Mouse (Mus musculus) lung, embryonic 15.5 days (tissue): ENCODE data around the gene Hmg20a. TPM values are rescaled to one million over a fixed set of nuclear protein-coding genes. Genes with fewer than 3 reads are reported as not detected.

ENCODE experiments used
- ATAC-seq: fragments of 200-750 bp; cut with Nextera tagmentation; 2 replicates; pipeline ENCODE4 v1.8.0; 2017; ENCODE audit warnings: moderate number of reproducible peaks, borderline replicate concordance; ENCODE audit not compliant: low FRiP score, low TSS enrichment; ENCODE audit errors: extremely low read depth
- H3K27ac ChIP-seq: fragments of 300-500 bp; sonication (generic); 2 replicates; pipeline ENCODE4 v1.5.1; 2015; ENCODE audit warnings: moderate library complexity, mild to moderate bottlenecking, inconsistent platforms
- H3K27me3 ChIP-seq: fragments of 300-500 bp; sonication (generic); 2 replicates; pipeline ENCODE4 v1.6.1; 2015; ENCODE audit warnings: inconsistent platforms
- H3K36me3 ChIP-seq: fragments of 300-500 bp; sonication (generic); 2 replicates; pipeline ENCODE4 v1.6.1; 2015; ENCODE audit warnings: inconsistent platforms
- H3K4me1 ChIP-seq: fragments of 300-500 bp; sonication (generic); 2 replicates; pipeline ENCODE4 v1.6.1; 2015; ENCODE audit warnings: inconsistent platforms
- H3K4me2 ChIP-seq: fragments of 300-500 bp; sonication (generic); 2 replicates; pipeline ENCODE4 v1.6.1; 2015; ENCODE audit warnings: inconsistent platforms, mild to moderate bottlenecking, moderate library complexity
- H3K4me3 ChIP-seq: fragments of 300-500 bp; sonication (generic); 2 replicates; pipeline ENCODE4 v1.5.1; 2015; ENCODE audit warnings: mild to moderate bottlenecking, inconsistent platforms
- H3K9ac ChIP-seq: fragments of 300-500 bp; sonication (generic); 2 replicates; pipeline ENCODE4 v1.6.1; 2015; ENCODE audit warnings: inconsistent platforms
- H3K9me3 ChIP-seq: fragments of 300-500 bp; sonication (generic); 2 replicates; pipeline ENCODE4 v1.6.1; 2016; ENCODE audit warnings: inconsistent platforms
- whole genome bisulfite sequencing: fragments of 180-500 bp; shearing (Covaris S2); methylation state at CpG from one replicate; pipeline ENCODE4 v1.1.7; 2015; 5-methylcytosine and 5-hydroxymethylcytosine counted together
- polyA plus RNA-seq: library from polyadenylated mRNA; unstranded; fragments of >200 nt; fragmentation: Nextera tagmentation; extraction: Ambion mirVana; gene quantifications from 2 replicates; pipeline ENCODE4 v1.2.1, GENCODE M21; 2015

The Hmg20a gene
- polyA plus RNA-seq, 1 experiment from 2014 or later, result 59.9 TPM

- Histone ChIP-seq H3K27ac (peak overlapping the region; percentile 100), H3K36me3 (no peaks in the 10 kb centered on the region), H3K4me1 (peaks cover 55% of the 10 kb centered on the region), H3K4me2 (no peak overlapping the region), H3K9me3 (no peaks in the 10 kb centered on the region), H3K4me3 (no peak overlapping the region), H3K9ac (no peak overlapping the region), H3K27me3 (no peaks in the 10 kb centered on the region)
- no peak for ATAC-seq
- WGBS, result 27% methylated on average over 11 of the region's 11 CpGs
Measured at GRCm38 (mm10) chr9:56508835-56509451, 90.5 kb downstream of the Hmg20a start.

GRCm38 (mm10) chr9:56510281-56510680 lies 91.9 kb downstream of the Hmg20a start:
- Histone ChIP-seq H3K9me3 (no peaks in the 10 kb centered on the region), H3K27me3 (no peaks in the 10 kb centered on the region), H3K4me1 (peaks cover 45% of the 10 kb centered on the region), H3K4me2 (no peak overlapping the region), H3K4me3 (no peak overlapping the region), H3K9ac (no peak overlapping the region), H3K27ac (no peak overlapping the region), H3K36me3 (no peaks in the 10 kb centered on the region)
- WGBS, result 85% methylated on average over 2 of the region's 2 CpGs
- ATAC-seq, result no peak

- H3K27me3 ChIP-seq, result no peaks in the 10 kb centered on the region
- H3K9me3 ChIP-seq, result no peaks in the 10 kb centered on the region
- 82% methylated on average over 4 of the region's 4 CpGs for WGBS
- no peak overlapping the region for H3K27ac ChIP-seq
- no peaks in the 10 kb centered on the region for H3K36me3 ChIP-seq
- no peak overlapping the region for H3K4me2 ChIP-seq
- H3K4me1 ChIP-seq, result peaks cover 43% of the 10 kb centered on the region
- ATAC-seq, result no peak
- H3K4me3 ChIP-seq, result no peak overlapping the region
- H3K9ac ChIP-seq, result no peak overlapping the region
Measured at GRCm38 (mm10) chr9:56512486-56512885, 94.1 kb downstream of the Hmg20a start.

- no peak overlapping the region for H3K4me3 ChIP-seq
- no peak overlapping the region for H3K9ac ChIP-seq
- H3K4me1 ChIP-seq, result peaks cover 21% of the 10 kb centered on the region
- ATAC-seq, result no peak; the same call in 1 of the 2 replicates
- no peaks in the 10 kb centered on the region for H3K36me3 ChIP-seq
- H3K9me3 ChIP-seq, result no peaks in the 10 kb centered on the region
- no peaks in the 10 kb centered on the region for H3K27me3 ChIP-seq
- H3K4me2 ChIP-seq, result no peak overlapping the region
- 59% methylated on average over 5 of the region's 5 CpGs for WGBS
- H3K27ac ChIP-seq, result no peak overlapping the region
Measured at GRCm38 (mm10) chr9:56515110-56515509, 96.7 kb downstream of the Hmg20a start.

- Histone ChIP-seq H3K4me1 (peaks cover 21% of the 10 kb centered on the region), H3K27ac (peak overlapping the region; percentile 44), H3K9me3 (no peaks in the 10 kb centered on the region), H3K9ac (no peak overlapping the region), H3K36me3 (no peaks in the 10 kb centered on the region), H3K4me2 (no peak overlapping the region), H3K27me3 (no peaks in the 10 kb centered on the region), H3K4me3 (no peak overlapping the region)
- WGBS, result 32% methylated on average over 3 of the region's 3 CpGs
- ATAC-seq, result no peak
Measured at GRCm38 (mm10) chr9:56516219-56516618, 97.8 kb downstream of the Hmg20a start.

- Histone ChIP-seq H3K4me1 (peaks cover 21% of the 10 kb centered on the region), H3K36me3 (no peaks in the 10 kb centered on the region), H3K9ac (no peak overlapping the region), H3K9me3 (no peaks in the 10 kb centered on the region), H3K4me3 (no peak overlapping the region), H3K27ac (peak overlapping the region; percentile 47), H3K27me3 (no peaks in the 10 kb centered on the region), H3K4me2 (no peak overlapping the region)
- peak; percentile 56; the same call in 1 of the 2 replicates for ATAC-seq
- 61% methylated on average over 4 of the region's 4 CpGs for WGBS
Measured at GRCm38 (mm10) chr9:56516692-56517263, 98.4 kb downstream of the Hmg20a start.

GRCm38 (mm10) chr9:56522281-56522680 lies 103.9 kb downstream of the Hmg20a start:
- Histone ChIP-seq H3K4me2 (no peak overlapping the region), H3K9me3 (no peaks in the 10 kb centered on the region), H3K27ac (no peak overlapping the region), H3K27me3 (no peaks in the 10 kb centered on the region), H3K9ac (no peak overlapping the region), H3K36me3 (no peaks in the 10 kb centered on the region), H3K4me1 (0 out of 2 replicates have a peak, but pooled peaks cover 6% of the 10 kb centered on the region), H3K4me3 (no peak overlapping the region)
- ATAC-seq, result no peak
- 38% methylated on average over 10 of the region's 10 CpGs for WGBS

- Histone ChIP-seq H3K4me1 (no peaks in the 10 kb centered on the region), H3K9me3 (no peaks in the 10 kb centered on the region)
- no peak for ATAC-seq
Measured at GRCm38 (mm10) chr9:56527951-56528350, 109.5 kb downstream of the Hmg20a start.

GRCm38 (mm10) chr9:56531991-56532390 lies 113.6 kb downstream of the Hmg20a start:
- ATAC-seq, result no peak
- H3K9me3 ChIP-seq, result no peaks in the 10 kb centered on the region

More at GRCm38 (mm10) chr9:56527951-56528350, 109.5 kb downstream of the Hmg20a start:
- Histone ChIP-seq H3K27ac (no peak overlapping the region), H3K4me2 (no peak overlapping the region), H3K4me3 (no peak overlapping the region), H3K27me3 (no peaks in the 10 kb centered on the region), H3K36me3 (no peaks in the 10 kb centered on the region), H3K9ac (no peak overlapping the region)
- 73% methylated on average over 4 of the region's 4 CpGs for WGBS

GRCm38 (mm10) chr9:56533916-56534315 lies 115.5 kb downstream of the Hmg20a start:
- Histone ChIP-seq H3K4me3 (no peak overlapping the region), H3K27ac (peak overlapping the region; percentile 68), H3K9ac (no peak overlapping the region), H3K36me3 (no peaks in the 10 kb centered on the region), H3K4me2 (no peak overlapping the region), H3K9me3 (no peaks in the 10 kb centered on the region), H3K27me3 (no peaks in the 10 kb centered on the region), H3K4me1 (peaks cover 13% of the 10 kb centered on the region)
- peak; percentile 68; the same call in 1 of the 2 replicates for ATAC-seq
- 74% methylated on average over 9 of the region's 9 CpGs for WGBS

More at GRCm38 (mm10) chr9:56531991-56532390, 113.6 kb downstream of the Hmg20a start:
- Histone ChIP-seq H3K9ac (no peak overlapping the region), H3K27me3 (no peaks in the 10 kb centered on the region), H3K4me2 (no peak overlapping the region), H3K36me3 (no peaks in the 10 kb centered on the region), H3K4me1 (peaks cover 13% of the 10 kb centered on the region), H3K4me3 (no peak overlapping the region), H3K27ac (no peak overlapping the region)

GRCm38 (mm10) chr9:56534727-56535126 lies 116.3 kb downstream of the Hmg20a start:
- peak overlapping the region; percentile 68 for H3K27ac ChIP-seq
- 44% methylated on average over 7 of the region's 7 CpGs for WGBS
- no peaks in the 10 kb centered on the region for H3K27me3 ChIP-seq
- no peaks in the 10 kb centered on the region for H3K36me3 ChIP-seq
- peaks cover 13% of the 10 kb centered on the region for H3K4me1 ChIP-seq
- no peak overlapping the region for H3K4me3 ChIP-seq
- no peak overlapping the region for H3K4me2 ChIP-seq
- no peak for ATAC-seq
- H3K9ac ChIP-seq, result no peak overlapping the region
- no peaks in the 10 kb centered on the region for H3K9me3 ChIP-seq

GRCm38 (mm10) chr9:56535361-56535760 lies 117.0 kb downstream of the Hmg20a start:
- Histone ChIP-seq H3K27ac (peak overlapping the region; percentile 32; the same call in 1 of the 2 replicates), H3K4me1 (peaks cover 15% of the 10 kb centered on the region), H3K36me3 (no peaks in the 10 kb centered on the region), H3K4me2 (no peak overlapping the region), H3K27me3 (no peaks in the 10 kb centered on the region), H3K9me3 (no peaks in the 10 kb centered on the region), H3K4me3 (no peak overlapping the region), H3K9ac (no peak overlapping the region)
- 32% methylated on average over 11 of the region's 11 CpGs for WGBS
- ATAC-seq, result no peak
